Mouse (Mus musculus) cerebellum, adult 2 months (tissue): ENCODE measurements around the gene Lrrc14b.

Experiments used
- CTCF ChIP-seq: fragments of 200-500 bp; IDR thresholded peaks from 2 replicates; pipeline ENCODE4 v1.5.1; 2011; ENCODE audit warnings: low read depth, mild to moderate bottlenecking, control low read depth, low read length, moderate library complexity, borderline replicate concordance; ENCODE audit not compliant: insufficient read depth
- POLR2A ChIP-seq: fragments of 200-500 bp; IDR thresholded peaks from 2 replicates; pipeline ENCODE4 v1.6.1; 2011; ENCODE audit warnings: low read length, control low read depth, borderline replicate concordance; ENCODE audit not compliant: insufficient read depth

- TF ChIP-seq POLR2A = no peak
- peak; percentile 40; the same call in 1 of the 2 replicates for TF ChIP-seq CTCF
Measured at GRCm38 (mm10) chr13:74341036-74341435, 22.8 kb downstream of the Lrrc14b start.
